Comparison of ENCODE assay signal across 27 mouse cellular contexts in genomic region chr9:90789545-90789944, GRCm38 (mm10).
"Had no signal": no experiment of that assay in that cellular context is flagged by ENCODE, and none has a peak within 500 bp of the region (broad histone marks: within the 10 kb centered on the region; RNA-seq: fewer than 3 reads in every experiment).

No protein-coding gene starts in this region.

- H3K9ac ChIP-seq: embryonic facial prominence, embryonic 12.5 days; embryonic facial prominence, embryonic 13.5 days; embryonic facial prominence, embryonic 15.5 days; forebrain, embryonic 12.5 days; forebrain, embryonic 13.5 days; forebrain, embryonic 15.5 days; forebrain, postnatal 0 days had no signal

- ATAC-seq: forebrain, embryonic 13.5 days; forebrain, embryonic 14.5 days; forebrain, embryonic 15.5 days; forebrain, embryonic 16.5 days; forebrain, postnatal 0 days had no signal

- H3K4me1 ChIP-seq: embryonic facial prominence, embryonic 10.5 days; embryonic facial prominence, embryonic 12.5 days; embryonic facial prominence, embryonic 13.5 days; embryonic facial prominence, embryonic 15.5 days; forebrain, embryonic 10.5 days; forebrain, embryonic 12.5 days; forebrain, embryonic 13.5 days; forebrain, embryonic 15.5 days had no signal

- H3K4me3 ChIP-seq: embryonic facial prominence, embryonic 10.5 days; embryonic facial prominence, embryonic 12.5 days; embryonic facial prominence, embryonic 13.5 days; embryonic facial prominence, embryonic 15.5 days; erythroblast, embryonic 14.5 days; forebrain, embryonic 10.5 days; forebrain, embryonic 12.5 days; forebrain, embryonic 13.5 days; forebrain, embryonic 15.5 days; gastrocnemius, adult 2 months; heart, adult 2 months had no signal

- H3K27me3 ChIP-seq: embryonic facial prominence, embryonic 12.5 days; embryonic facial prominence, embryonic 13.5 days; embryonic facial prominence, embryonic 15.5 days; forebrain, embryonic 12.5 days; forebrain, embryonic 13.5 days; forebrain, embryonic 15.5 days had no signal

- H3K27ac ChIP-seq: embryonic facial prominence, embryonic 10.5 days; embryonic facial prominence, embryonic 12.5 days; embryonic facial prominence, embryonic 13.5 days; embryonic facial prominence, embryonic 15.5 days; forebrain, embryonic 10.5 days; forebrain, embryonic 12.5 days; forebrain, embryonic 13.5 days; forebrain, embryonic 15.5 days; gastrocnemius, adult 2 months; heart, adult 2 months had no signal

- H3K4me2 ChIP-seq: embryonic facial prominence, embryonic 12.5 days; embryonic facial prominence, embryonic 13.5 days; embryonic facial prominence, embryonic 15.5 days; forebrain, embryonic 12.5 days; forebrain, embryonic 13.5 days; forebrain, embryonic 15.5 days had no signal

- H3K9me3 ChIP-seq: embryonic facial prominence, embryonic 10.5 days; embryonic facial prominence, embryonic 12.5 days; embryonic facial prominence, embryonic 13.5 days; embryonic facial prominence, embryonic 15.5 days; forebrain, embryonic 10.5 days; forebrain, embryonic 12.5 days; forebrain, embryonic 13.5 days; forebrain, embryonic 15.5 days had no signal

- DNase-seq: cerebellum, adult 9-10 months; cerebellum, adult 9-11 months; cerebellum, postnatal 10 days; cerebellum, postnatal 14 days; cerebellum, postnatal 25 days; cerebellum, postnatal 36 days; embryo, embryonic 11 days; forebrain, postnatal 0 days; gastrocnemius, adult 2 months; gastrocnemius, postnatal 10 days; gastrocnemius, postnatal 14 days; gastrocnemius, postnatal 25 days; gastrocnemius, postnatal 36 days; heart, adult 11 months; heart, adult 18-20 months; heart, adult 2 months had no signal

- H3K36me3 ChIP-seq: embryonic facial prominence, embryonic 10.5 days; embryonic facial prominence, embryonic 12.5 days; embryonic facial prominence, embryonic 13.5 days; embryonic facial prominence, embryonic 15.5 days; forebrain, embryonic 10.5 days; forebrain, embryonic 12.5 days; forebrain, embryonic 15.5 days had no signal
